Mouse (Mus musculus): Measurements from ENCODE around the gene Kdm2a. TPM values are rescaled to one million over a fixed set of nuclear protein-coding genes. Genes with fewer than 3 reads are reported as not detected.

Kdm2a gene
- polyA plus RNA-seq, 1 experiment from 2014 or later, result 35.5 TPM

GRCm38 (mm10) chr19:4414631-4415030 is 16.5 kb upstream of the Kdm2a start:
- no peak for ATAC-seq (ENCODE audit: extremely low read depth, insufficient number of reproducible peaks, low FRiP score, low TSS enrichment)
- peaks cover 4% of the 10 kb centered on the region; the same call in 1 of the 2 replicates for H3K36me3 ChIP-seq
- H3K27ac ChIP-seq (replicated peaks), result no peak overlapping the region
- no peaks in the 10 kb centered on the region for H3K27me3 ChIP-seq (replicated peaks)
- H3K4me1 ChIP-seq, result no peaks in the 10 kb centered on the region
- no peak overlapping the region for H3K4me2 ChIP-seq
- H3K9me3 ChIP-seq, result no peaks in the 10 kb centered on the region
- 62% methylated on average over 1 of the region's 1 CpGs for WGBS
- H3K4me3 ChIP-seq, result no peak overlapping the region
- H3K9ac ChIP-seq, result no peak overlapping the region

GRCm38 (mm10) chr19:4409062-4409461 is 11.0 kb upstream of the Kdm2a start:
- Histone ChIP-seq H3K9me3 (no peaks in the 10 kb centered on the region), H3K27me3 (replicated peaks) (no peaks in the 10 kb centered on the region), H3K27ac (replicated peaks) (no peak overlapping the region), H3K4me2 (no peak overlapping the region), H3K36me3 (peaks cover 4% of the 10 kb centered on the region; the same call in 1 of the 2 replicates), H3K4me3 (no peak overlapping the region), H3K9ac (no peak overlapping the region), H3K4me1 (no peaks in the 10 kb centered on the region)
- no peak for ATAC-seq (ENCODE audit: extremely low read depth, insufficient number of reproducible peaks, low FRiP score, low TSS enrichment)
- WGBS, result 46% methylated on average over 2 of the region's 2 CpGs

- H3K9ac ChIP-seq, result no peak overlapping the region
- no peaks in the 10 kb centered on the region for H3K9me3 ChIP-seq
- ATAC-seq (ENCODE audit: extremely low read depth, insufficient number of reproducible peaks, low FRiP score, low TSS enrichment), result no peak
- WGBS, result 89% methylated on average over 2 of the region's 2 CpGs
- no peaks in the 10 kb centered on the region; the same call in 1 of the 2 replicates for H3K27me3 ChIP-seq (replicated peaks)
- H3K27ac ChIP-seq (replicated peaks), result no peak overlapping the region
- no peaks in the 10 kb centered on the region for H3K36me3 ChIP-seq
- no peak overlapping the region for H3K4me2 ChIP-seq
- no peak overlapping the region for H3K4me3 ChIP-seq
- H3K4me1 ChIP-seq, result no peaks in the 10 kb centered on the region
These were observed 6.8 kb upstream of the Kdm2a start for GRCm38 (mm10) chr19:4404840-4405239.

GRCm38 (mm10) chr19:4398959-4399358 is 874 bp upstream of the Kdm2a start:
- Histone ChIP-seq H3K27me3 (replicated peaks) (no peaks in the 10 kb centered on the region; the same call in 1 of the 2 replicates), H3K4me3 (peak overlapping the region; percentile 99), H3K9me3 (no peaks in the 10 kb centered on the region), H3K4me2 (peak overlapping the region; percentile 82), H3K36me3 (no peaks in the 10 kb centered on the region), H3K9ac (no peak overlapping the region), H3K27ac (replicated peaks) (no peak overlapping the region), H3K4me1 (peaks cover 16% of the 10 kb centered on the region)
- 64% methylated on average over 4 of the region's 4 CpGs for WGBS
- ATAC-seq (ENCODE audit: extremely low read depth, insufficient number of reproducible peaks, low FRiP score, low TSS enrichment), result no peak

- Histone ChIP-seq H3K36me3 (peaks cover 2% of the 10 kb centered on the region), H3K9me3 (no peaks in the 10 kb centered on the region), H3K4me1 (peaks cover 18% of the 10 kb centered on the region), H3K4me3 (peak overlapping the region; percentile 99), H3K4me2 (peak overlapping the region; percentile 82), H3K27ac (replicated peaks) (peak overlapping the region; percentile 93), H3K27me3 (replicated peaks) (no peaks in the 10 kb centered on the region; the same call in 1 of the 2 replicates), H3K9ac (peak overlapping the region; percentile 100)
- 35% methylated on average over 8 of the region's 8 CpGs for WGBS
- ATAC-seq (ENCODE audit: extremely low read depth, insufficient number of reproducible peaks, low FRiP score, low TSS enrichment), result no peak
These were observed 504 bp upstream of the Kdm2a start for GRCm38 (mm10) chr19:4398630-4398948.

GRCm38 (mm10) chr19:4396998-4397797 is 887 bp downstream of the Kdm2a start:
- WGBS, result under 1% methylated on average over 64 of the region's 90 CpGs
- peak overlapping the region; percentile 93 for H3K27ac ChIP-seq (replicated peaks)
- peaks cover 30% of the 10 kb centered on the region for H3K4me1 ChIP-seq
- peak overlapping the region; percentile 100 for H3K9ac ChIP-seq
- peaks cover 13% of the 10 kb centered on the region for H3K36me3 ChIP-seq
- H3K27me3 ChIP-seq (replicated peaks), result no peaks in the 10 kb centered on the region; the same call in 1 of the 2 replicates
- H3K9me3 ChIP-seq, result no peaks in the 10 kb centered on the region
- H3K4me3 ChIP-seq, result peak overlapping the region; percentile 99
- ATAC-seq (ENCODE audit: extremely low read depth, insufficient number of reproducible peaks, low FRiP score, low TSS enrichment), result peak; percentile 88
- peak overlapping the region; percentile 82 for H3K4me2 ChIP-seq

GRCm38 (mm10) chr19:4396081-4396997 is 1.7 kb downstream of the Kdm2a start:
- peak overlapping the region; percentile 99 for H3K4me3 ChIP-seq
- ATAC-seq (ENCODE audit: extremely low read depth, insufficient number of reproducible peaks, low FRiP score, low TSS enrichment), result peak; percentile 22; the same call in 1 of the 2 replicates
- peak overlapping the region; percentile 93 for H3K27ac ChIP-seq (replicated peaks)
- no peaks in the 10 kb centered on the region for H3K9me3 ChIP-seq
- peaks cover 18% of the 10 kb centered on the region for H3K36me3 ChIP-seq
- H3K9ac ChIP-seq, result peak overlapping the region; percentile 100
- H3K4me1 ChIP-seq, result peaks cover 38% of the 10 kb centered on the region
- H3K27me3 ChIP-seq (replicated peaks), result no peaks in the 10 kb centered on the region; the same call in 1 of the 2 replicates
- H3K4me2 ChIP-seq, result peak overlapping the region; percentile 82
- WGBS, result under 1% methylated on average over 64 of the region's 80 CpGs

- H3K27ac ChIP-seq (replicated peaks), result no peak overlapping the region
- no peaks in the 10 kb centered on the region for H3K27me3 ChIP-seq (replicated peaks)
- H3K4me2 ChIP-seq, result no peak overlapping the region
- peaks cover 56% of the 10 kb centered on the region for H3K36me3 ChIP-seq
- no peaks in the 10 kb centered on the region for H3K9me3 ChIP-seq
- ATAC-seq (ENCODE audit: extremely low read depth, insufficient number of reproducible peaks, low FRiP score, low TSS enrichment), result no peak
- H3K4me3 ChIP-seq, result no peak overlapping the region
- H3K4me1 ChIP-seq, result peaks cover 16% of the 10 kb centered on the region; the same call in 1 of the 2 replicates
- H3K9ac ChIP-seq, result no peak overlapping the region
These were observed 10.8 kb downstream of the Kdm2a start for GRCm38 (mm10) chr19:4387276-4387675.

- Histone ChIP-seq H3K36me3 (peaks cover 51% of the 10 kb centered on the region), H3K4me1 (peaks cover 10% of the 10 kb centered on the region; the same call in 1 of the 2 replicates), H3K9me3 (no peaks in the 10 kb centered on the region), H3K9ac (no peak overlapping the region), H3K4me2 (no peak overlapping the region), H3K27me3 (replicated peaks) (no peaks in the 10 kb centered on the region), H3K27ac (replicated peaks) (no peak overlapping the region), H3K4me3 (no peak overlapping the region)
- ATAC-seq (ENCODE audit: extremely low read depth, insufficient number of reproducible peaks, low FRiP score, low TSS enrichment), result no peak
- 78% methylated on average over 4 of the region's 4 CpGs for WGBS
These were observed 13.1 kb downstream of the Kdm2a start for GRCm38 (mm10) chr19:4385026-4385425.

GRCm38 (mm10) chr19:4384322-4384721 is 13.8 kb downstream of the Kdm2a start:
- no peak overlapping the region for H3K4me2 ChIP-seq
- H3K27ac ChIP-seq (replicated peaks), result no peak overlapping the region
- H3K36me3 ChIP-seq, result peaks cover 54% of the 10 kb centered on the region
- no peaks in the 10 kb centered on the region for H3K27me3 ChIP-seq (replicated peaks)
- H3K9ac ChIP-seq, result no peak overlapping the region
- WGBS, result 46% methylated on average over 1 of the region's 1 CpGs
- peaks cover 10% of the 10 kb centered on the region; the same call in 1 of the 2 replicates for H3K4me1 ChIP-seq
- no peaks in the 10 kb centered on the region for H3K9me3 ChIP-seq
- H3K4me3 ChIP-seq, result no peak overlapping the region
- no peak for ATAC-seq (ENCODE audit: extremely low read depth, insufficient number of reproducible peaks, low FRiP score, low TSS enrichment)

- no peak for ATAC-seq (ENCODE audit: extremely low read depth, insufficient number of reproducible peaks, low FRiP score, low TSS enrichment)
- peaks cover 56% of the 10 kb centered on the region for H3K36me3 ChIP-seq
These were observed 14.8 kb downstream of the Kdm2a start for GRCm38 (mm10) chr19:4383306-4383705.

More at GRCm38 (mm10) chr19:4383306-4383705, 14.8 kb downstream of the Kdm2a start:
- Histone ChIP-seq H3K4me2 (no peak overlapping the region), H3K4me1 (peaks cover 10% of the 10 kb centered on the region; the same call in 1 of the 2 replicates), H3K4me3 (no peak overlapping the region), H3K9me3 (no peaks in the 10 kb centered on the region), H3K9ac (no peak overlapping the region), H3K27ac (replicated peaks) (no peak overlapping the region), H3K27me3 (replicated peaks) (no peaks in the 10 kb centered on the region)
